Mouse (Mus musculus) embryo, embryonic 10.5 days (tissue): Measurements from ENCODE around the gene Gm3646.

Experiments
- DNase-seq: peaks from one replicate; pipeline ENCODE4 v3.0.0-alpha.2; 2015; ENCODE audit warnings: low spot score

Gene Gm3646

GRCm38 (mm10) chr1:39805243-39805979 is at the start of gene Gm3646:
Gene Gm3646 (minus strand): TSS chr1:39805332.
- DNase-seq = no peak

DNA sequence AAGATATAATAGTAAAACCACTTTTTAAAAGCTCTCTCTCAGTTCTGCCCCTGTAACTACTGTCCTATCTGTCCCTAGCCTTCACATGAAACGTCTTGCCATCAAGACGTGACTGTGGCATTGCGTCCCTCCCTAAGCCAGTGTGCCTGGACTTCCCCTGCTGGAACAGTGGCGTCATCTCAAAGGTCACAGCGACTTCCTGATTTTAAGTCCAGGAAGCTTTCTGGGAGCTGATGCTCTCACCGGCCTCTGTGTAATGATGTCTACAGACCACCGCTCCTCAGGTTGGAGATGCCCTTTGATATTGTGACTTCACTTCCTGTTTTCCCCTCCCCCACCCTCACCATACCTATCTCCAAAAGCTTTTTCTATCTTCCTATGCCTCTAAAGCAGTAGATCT is 41.9 kb upstream of the Gm3646 start:
- DNase-seq = no peak

GRCm38 (mm10) chr1:39846031-39846550 is 41.0 kb upstream of the Gm3646 start:
- DNase-seq = no peak

DNA sequence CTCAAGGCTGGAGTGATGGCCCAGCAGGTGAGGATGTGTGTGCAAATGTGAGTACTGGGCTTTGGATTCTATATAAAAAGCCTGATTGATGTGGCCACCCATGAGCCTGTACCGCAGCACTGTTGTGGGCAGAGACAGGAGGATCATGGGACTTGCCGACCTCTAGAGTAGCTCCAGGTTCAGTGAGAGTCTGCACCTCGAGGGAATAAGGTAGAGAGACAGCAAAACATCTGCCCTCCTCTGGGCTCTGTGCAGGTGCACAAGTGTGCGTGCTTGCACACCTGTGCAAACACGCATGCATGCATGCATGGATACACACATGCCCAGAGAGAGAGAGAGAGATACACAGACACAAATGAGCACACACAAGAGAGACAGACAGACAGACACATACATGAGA is 38.2 kb upstream of the Gm3646 start:
- DNase-seq = no peak

DNA sequence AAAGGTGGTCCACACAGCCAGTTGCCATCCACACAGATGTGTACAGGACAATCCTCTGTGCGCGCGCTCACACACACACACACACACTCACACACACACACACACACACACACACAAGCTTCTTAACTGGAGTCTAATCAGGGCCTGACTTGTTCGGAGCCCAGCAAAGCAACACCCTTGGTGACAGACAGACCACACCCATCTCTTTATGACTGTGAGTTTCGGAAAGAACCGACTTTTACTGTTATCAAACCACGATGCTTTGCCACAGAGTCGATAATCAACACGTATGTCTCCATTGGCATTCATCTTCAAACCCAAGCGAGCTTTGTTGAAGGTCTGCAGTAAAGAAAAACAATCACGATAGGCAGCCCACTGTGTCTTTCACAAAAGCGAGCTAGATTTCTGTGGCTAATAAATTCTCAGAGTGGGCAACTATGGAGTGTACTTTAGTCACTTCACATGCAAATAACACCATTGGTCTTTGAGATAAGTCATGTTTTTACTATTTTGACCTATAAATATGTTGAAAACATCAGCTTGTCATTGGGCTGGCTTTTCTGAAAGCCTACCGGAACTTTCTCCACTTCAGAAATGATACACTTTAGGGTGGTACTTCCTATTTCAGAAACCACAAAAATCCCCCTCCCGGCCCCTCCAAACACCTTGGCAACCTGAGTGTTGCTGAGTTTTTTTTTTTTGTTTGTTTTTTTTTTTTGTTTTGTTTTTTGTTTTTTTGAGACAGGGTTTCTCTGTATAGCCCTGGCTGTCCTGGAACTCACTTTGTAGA is 37.3 kb upstream of the Gm3646 start:
- DNase-seq = no peak

DNA sequence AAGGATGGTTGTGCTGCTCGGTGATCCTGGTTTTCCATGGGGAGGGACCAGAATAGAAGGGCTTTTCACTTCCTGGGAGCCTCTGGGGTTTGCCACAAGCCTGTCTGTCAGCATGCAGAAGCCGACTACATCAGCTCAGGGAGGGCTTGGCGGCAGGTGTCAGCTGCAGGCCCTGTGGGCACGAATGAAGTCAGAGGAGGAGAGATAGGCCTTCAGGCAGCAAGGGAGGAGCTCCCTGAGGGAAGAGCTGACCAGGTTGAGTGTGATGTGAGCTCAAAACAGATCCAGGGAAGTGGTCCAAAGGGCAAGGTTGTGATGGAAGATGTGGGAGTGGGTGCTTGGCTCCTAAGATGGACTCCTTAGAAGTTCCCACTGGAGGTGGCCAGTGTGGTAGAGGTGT is 35.7 kb upstream of the Gm3646 start:
- DNase-seq = no peak

DNA sequence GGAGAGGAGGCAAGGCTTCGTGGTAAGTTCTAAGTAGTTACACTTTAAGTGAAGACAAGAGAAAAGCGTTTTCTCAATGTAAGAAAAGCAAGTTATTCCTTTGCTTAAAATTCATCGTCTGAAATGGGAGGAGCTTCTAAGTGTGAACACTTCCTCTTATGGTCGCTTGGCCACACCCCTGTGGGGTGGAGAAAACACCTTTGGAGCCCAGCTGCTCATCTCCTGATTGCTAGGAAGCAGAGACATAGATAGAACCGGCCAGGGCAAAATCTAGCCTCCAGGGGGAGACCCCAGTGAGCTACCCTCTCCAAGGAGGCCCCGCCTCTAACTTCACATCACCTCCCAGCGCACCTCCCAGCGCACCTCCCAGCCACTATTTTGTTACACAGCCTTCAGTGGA is 34.7 kb upstream of the Gm3646 start:
- DNase-seq = no peak

DNA sequence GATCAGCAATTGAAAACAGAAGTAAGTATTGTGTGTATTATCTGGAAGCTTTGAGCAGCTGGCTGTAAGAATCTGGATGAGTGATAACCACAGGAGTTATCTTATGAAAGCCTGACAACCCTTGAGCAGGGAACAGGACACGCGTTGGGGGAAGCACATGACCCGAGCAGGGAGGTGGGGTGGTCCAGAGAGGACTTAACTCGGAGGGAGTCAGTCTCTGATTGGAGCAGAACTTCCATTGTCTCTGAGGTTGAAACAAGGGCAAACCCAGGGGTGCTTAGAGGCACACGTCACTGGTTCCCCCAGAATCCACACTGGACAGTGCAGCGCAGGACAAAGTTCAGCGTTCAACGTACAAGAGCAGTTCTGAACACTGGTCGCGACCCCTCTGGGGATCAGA is 34.1 kb upstream of the Gm3646 start:
- peak; percentile 43 for DNase-seq

DNA sequence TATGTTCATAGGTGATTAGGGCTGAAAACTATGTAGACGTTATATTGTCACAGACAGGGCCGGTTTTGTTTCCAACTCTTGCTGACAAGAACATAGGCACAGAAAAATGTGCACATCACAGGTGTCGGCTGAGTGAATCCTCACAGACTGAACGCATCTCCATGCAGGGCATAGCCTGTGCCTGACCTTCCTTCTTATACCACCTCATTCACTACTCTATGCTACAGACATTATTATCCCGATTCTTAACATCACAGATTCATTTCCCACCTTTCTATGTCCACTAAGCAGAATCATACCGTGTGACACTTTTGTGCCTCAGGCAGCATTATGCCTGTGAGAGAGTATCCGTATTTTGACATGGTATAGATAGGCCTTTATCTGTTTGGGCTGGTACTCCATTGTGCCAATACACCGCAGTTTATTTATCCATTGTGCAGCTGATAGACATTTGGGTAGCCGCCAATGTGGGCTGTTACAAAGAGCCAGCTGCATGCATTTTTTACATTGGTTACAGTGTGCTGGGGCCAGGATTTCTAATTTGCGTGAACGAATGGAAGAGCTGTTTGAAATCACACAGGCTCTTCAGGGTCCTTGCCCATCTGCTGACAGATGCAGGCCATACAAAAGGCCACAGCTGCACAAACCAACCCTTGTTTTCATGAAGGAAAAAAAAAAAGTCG is 33.5 kb upstream of the Gm3646 start:
- peak; percentile 44 for DNase-seq

GRCm38 (mm10) chr1:39831594-39832039 is 26.5 kb upstream of the Gm3646 start:
- DNase-seq = no peak

DNA sequence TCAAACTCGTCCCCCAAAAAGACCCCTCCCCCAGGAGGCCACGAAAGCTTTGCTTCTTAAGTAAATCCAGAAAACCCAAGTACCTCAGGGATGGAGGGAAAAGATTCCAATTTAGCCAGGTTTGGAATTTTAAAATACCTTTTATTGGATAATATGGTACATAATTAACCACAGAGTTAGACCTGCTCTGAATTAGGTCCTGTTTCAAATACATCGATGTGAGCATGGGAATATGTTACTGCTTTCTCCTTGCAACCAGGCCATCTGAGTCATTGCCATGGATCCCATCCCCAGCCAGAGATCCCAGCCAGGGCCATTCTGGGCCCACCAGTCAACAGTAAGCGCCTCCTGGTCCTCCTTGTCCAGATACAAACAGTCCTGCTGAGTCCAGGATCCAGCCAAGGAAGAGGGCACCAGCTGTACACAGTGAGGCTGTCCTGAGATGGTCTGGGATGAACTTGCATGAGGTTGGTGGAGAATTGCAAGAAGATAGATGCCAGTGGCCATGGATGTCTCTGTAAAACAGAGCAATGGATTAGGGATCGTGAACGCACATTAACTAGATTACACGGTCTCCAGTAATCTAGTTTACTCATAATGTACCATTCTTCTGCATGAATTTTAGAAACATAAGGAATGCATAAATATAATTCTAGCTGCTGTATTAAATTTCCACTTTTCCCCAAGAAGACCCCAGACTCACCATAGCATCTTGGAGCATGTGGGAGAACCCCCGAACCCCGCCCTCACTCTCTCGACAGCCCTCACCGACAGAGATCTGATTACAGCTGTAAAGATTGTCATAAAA is 25.9 kb upstream of the Gm3646 start:
- no peak for DNase-seq

- no peak for DNase-seq
Observed at GRCm38 (mm10) chr1:39824902-39825301, 19.8 kb upstream of the Gm3646 start.

DNA sequence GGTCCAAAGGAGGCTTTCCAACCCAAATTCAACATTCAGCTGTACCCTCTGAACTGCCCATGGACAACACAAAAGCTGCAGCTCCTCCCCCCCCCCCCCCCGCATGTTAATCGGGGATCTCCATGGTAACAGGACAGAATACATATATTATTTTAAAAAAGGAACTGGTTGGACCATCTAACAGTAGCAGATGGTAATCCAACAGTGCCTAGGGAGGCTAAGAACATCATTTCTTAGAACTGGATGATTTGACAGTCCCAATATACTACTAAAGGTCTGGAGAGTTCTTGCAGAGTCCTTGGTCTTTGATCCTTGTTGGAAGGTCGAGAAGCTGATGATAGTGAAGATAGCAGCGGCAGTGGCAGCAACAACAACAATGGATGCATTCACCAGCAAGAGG is 19.1 kb upstream of the Gm3646 start:
- DNase-seq = no peak

DNA sequence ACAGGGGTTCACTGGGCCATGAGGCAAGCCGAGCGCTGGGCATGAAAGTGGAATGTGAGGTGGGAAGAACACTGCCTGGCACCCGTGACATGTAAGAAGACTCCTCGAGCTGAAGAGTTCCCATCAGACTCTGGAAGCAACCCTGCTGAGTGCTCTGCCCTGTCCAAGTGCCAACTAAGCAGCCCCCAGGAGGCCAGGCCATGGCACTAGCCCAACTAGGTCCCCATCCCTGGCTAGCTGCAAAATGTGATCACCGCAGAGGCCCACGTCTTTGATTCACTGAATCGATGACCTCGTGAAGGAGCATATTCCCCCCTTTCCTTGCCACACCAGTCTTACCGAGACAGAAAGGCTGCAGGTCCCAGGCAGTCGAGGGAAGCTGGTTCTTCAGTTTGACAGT is 14.5 kb upstream of the Gm3646 start:
- DNase-seq = no peak

DNA sequence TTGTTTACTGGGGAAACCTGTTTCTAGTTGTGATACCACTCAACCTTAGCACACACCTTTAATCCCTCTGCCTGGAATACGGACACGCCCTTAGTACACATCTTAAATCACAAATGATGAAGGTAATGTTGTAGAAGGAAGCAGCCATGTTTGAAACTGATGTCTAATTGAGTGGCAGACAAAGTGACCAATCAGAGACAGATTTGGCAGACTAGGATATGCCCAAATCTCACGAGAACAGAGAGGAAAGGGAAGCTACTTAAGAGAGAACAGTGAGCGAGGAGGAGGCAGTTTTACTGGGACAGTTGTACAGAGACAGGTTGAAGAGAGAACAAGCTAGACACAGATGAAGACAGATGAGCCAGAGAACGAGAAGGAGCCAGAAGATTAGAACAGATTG is 10.6 kb upstream of the Gm3646 start:
- DNase-seq = no peak

DNA sequence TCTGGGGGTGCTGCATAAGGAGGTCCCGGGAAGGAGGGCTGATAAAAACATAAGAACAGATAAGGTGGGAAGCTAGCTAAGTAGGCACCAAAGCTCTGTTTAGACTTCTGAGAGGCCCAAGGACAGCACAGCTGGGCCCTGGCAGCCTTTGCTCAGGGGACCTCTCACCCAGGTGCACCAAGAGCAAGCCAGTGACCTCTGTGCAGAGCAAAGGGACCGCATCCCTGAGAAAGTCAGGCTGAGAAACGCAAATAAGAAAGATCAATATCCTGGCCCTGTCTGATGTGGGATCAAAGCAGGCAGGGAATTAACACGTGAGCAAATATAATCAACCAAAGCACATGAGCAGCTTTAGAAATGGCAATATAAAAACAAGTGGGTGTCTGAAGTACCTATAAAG is 7.9 kb upstream of the Gm3646 start:
- DNase-seq = no peak

DNA sequence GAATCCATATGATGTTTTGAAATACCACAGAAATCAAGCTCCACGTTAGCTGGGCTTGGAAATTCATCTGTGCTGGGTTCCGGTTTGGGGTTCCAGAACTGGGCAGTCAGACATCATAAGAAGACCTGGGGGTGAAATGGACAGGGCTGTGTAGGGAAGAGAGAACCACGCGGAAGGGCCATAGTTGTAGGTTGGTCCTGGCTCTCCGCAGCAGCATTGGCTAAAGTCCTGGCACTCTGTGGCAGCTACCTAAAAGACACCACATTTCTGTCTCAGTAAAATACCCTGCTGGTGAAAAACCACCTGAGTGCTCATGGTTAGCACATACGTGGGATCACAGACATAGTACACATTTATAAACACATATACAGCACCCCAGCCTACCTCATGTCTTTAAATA is 343 bp downstream of the Gm3646 start:
- no peak for DNase-seq

DNA sequence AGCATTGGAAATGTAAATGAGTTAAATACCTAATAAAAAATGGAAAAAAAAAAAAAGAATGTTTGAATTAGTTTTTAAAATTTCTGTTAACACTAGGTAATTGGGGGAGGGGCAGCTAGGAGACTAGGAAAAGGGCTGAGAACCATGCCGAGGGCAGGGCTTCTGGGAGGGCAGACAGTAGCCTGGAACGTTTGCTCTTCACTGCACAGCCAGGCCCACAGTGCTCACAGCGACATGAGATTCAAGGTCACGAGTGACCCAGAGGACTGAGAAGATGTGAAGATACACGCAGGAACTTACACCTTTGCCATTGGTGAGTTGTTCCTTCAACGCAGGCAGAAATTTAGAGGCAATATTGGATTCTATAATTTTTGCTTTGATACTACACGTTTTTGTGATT is 2.2 kb downstream of the Gm3646 start:
- DNase-seq = no peak

GRCm38 (mm10) chr1:39797496-39797895 is 7.6 kb downstream of the Gm3646 start:
- no peak for DNase-seq

DNA sequence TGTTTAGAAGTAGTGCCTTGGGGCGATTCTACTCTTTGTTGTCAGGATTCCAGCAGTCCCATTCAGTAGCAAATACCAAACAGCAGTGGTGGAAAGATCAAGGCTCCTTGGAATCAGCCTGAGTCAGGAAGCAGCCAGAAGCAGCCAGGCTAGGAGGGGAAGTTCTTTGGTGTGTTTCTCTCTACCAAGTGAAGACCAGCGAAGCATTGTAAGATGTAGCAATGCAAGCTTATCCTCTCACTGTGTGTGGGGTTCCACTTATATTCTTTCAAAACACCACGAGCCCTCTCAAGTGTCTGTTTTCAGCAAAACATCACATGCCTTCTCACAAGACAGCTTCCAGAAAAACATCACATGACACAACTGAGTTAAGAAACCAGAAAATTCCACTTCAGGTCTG is 8.4 kb downstream of the Gm3646 start:
- DNase-seq = no peak

DNA sequence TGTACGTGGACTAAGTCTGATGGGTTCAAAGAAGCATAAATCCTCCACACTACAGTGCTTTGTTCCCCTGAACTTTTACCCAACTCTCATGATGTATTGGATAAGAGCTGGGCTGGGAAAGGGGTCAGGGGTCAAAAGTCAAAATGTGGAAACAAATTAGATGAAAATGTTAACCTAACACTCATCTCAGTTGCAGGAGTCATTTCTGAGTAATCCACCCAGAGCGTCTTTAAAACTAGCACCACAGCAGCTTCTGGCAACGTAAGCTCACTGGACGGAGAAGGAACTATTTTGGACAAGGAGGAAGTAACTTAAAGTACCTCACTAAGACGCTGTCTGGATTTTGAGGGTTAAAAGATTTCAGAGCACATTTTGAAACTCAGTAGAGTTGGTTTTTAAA is 20.5 kb downstream of the Gm3646 start:
- no peak for DNase-seq

GRCm38 (mm10) chr1:39781835-39782234 is 23.3 kb downstream of the Gm3646 start:
- no peak for DNase-seq
